Mouse (Mus musculus): ENCODE measurements at regions not wholly inside any gene's neighbourhood (a gene's known extent, or its start where the extent isn't known, plus 50 kb on each side); places are given as distances from the start of the nearest gene placed in this dataset.

- TF ChIP-seq POLR2A (IDR thresholded peaks at IDR 0.05; ENCODE audit: borderline replicate concordance, extremely low read depth, low read depth, low read length) (no peak), CTCF (IDR thresholded peaks at IDR 0.05; ENCODE audit: insufficient read depth, low read length) (no peak)
These were observed 86.7 kb upstream of the Egln3 start for GRCm38 (mm10) chr12:54290311-54290710.

All from lung, adult 2 months (tissue).